Mouse (Mus musculus) adrenal gland, postnatal 10 days (tissue): ENCODE measurements at regions not wholly inside any gene's neighbourhood (a gene's known extent, or its start where the extent isn't known, plus 50 kb on each side); places are given as distances from the start of the nearest gene placed in this dataset.
A peak's percentile ranks its signal among the peaks of the same experiment; 100 is the strongest.
"Not testable (repeated sequence)": the region's sequence is repeated elsewhere in the genome, so short reads cannot be mapped to it uniquely, and the experiment has no call there.

Experiments
- DNase-seq: peaks from one replicate; pipeline ENCODE4 v3.0.0; 2021; ENCODE audit warnings: mixed read lengths

DNA sequence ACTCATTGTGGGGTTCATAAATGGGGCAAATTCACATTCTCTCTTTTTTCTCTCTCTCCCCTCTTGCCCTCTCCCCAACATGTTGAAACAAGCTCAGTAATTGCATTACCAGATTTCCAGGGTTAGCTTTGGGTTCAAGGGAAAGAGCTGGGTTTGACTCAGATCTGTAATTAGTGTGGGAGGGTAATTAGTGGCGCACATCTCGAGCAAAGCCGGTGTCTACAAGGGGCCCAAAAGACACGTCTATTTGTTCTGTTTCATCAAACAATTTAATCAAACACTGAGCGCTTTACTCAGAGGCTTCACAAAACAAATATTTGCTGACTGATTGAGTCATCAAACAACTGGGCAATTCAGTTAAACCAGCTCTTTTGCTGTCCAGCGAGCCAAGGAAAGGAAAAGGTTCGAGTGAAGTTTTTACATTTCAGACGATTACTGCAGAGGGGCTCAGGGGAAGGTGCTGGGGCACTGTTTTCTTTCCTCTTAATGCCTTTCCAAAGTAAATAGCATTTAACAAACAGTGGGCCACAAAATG lies 193.6 kb upstream of the Six2 start:
- DNase-seq, result no peak

DNA sequence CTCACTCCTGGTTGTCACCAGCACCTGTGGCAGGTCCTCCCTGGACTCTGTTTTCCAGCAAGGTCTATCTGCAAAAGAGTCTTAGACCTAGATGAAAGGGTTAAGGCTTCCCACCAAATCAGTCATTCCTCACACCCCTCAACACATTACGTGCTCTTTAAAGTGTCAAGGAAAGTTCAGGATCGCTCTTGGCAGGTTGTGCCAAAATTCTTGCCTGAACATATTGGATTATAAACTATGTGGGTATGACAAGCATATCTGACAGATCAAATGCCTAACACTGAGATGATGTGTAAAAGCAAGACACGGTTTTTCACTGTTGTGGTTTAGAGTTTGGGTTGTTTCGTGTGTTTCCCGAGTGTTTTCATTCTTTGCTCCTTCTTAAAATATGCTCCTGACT lies 193.0 kb upstream of the Six2 start:
- no peak for DNase-seq

DNA sequence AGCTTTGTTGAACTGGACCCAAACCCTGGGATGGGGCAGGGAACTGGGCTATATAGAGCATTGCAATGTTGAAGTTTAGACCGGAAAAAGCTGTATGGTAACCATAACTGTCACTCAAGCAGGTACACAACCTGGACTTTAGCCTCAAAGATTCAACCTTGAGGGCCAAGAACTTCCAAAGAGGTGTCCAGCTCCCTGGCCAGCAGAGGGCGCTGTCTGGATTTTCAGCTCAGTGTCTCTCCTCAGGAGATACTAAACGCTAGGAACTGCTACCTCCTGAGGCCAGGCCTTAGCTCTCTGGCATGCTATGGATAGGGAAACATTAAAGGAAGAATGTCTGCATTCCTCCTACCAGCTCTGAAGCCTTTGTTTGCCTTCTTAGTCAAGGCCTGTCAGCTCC lies 189.4 kb upstream of the Six2 start:
- peak; percentile 70 for DNase-seq

DNA sequence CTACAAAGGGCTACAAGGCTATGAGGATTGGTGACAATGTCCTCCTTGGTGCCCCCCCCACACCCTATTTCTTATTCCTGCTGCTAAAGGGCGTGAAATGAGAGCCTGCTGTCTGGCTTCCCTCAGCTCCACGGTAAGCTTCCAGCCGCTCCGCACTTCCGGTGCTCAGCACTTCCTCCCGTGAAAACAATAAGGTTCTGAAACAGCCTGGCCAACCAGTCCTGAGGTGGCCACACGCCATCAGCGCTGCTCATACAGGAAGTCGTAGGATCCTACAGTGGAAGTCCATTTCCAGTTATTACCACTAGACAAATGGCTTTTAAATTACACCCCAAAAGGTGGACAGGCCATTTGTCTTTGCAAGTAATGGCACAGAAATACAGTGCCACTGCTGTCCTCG lies 188.8 kb upstream of the Six2 start:
- DNase-seq, result no peak

DNA sequence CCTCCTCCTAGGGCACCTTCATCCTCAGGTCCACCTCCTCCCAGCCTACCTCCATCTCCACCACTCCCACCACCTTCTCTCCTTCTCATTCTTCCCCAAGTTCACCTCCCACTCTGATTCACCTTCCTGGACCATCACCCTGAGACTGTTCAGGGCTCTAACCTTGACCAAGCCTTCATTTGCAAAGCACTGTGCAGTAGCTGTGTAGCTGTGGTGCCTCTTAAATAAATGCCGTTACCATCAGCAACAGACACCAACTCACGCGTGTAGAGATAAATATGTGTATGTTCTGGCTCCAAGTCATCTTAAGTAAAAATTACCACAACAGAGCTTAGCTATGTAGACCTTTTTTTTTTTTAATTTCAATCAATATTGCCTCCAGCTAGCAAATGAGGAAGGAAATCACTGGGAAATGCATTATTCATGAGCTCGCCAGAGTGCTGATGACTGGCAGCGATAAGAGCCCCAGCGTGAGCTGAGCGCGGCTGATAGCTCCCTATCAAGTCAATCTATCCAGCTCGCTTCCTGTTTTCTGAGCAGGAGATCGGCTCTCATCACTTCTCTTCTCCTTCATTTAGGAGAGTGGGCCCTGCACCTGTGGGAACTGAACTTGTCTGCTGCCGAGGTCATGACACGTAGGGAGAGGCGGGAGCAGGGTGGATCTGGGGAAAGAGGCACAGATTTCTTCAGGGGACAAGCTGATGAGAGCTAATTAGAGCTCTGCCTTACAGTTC lies 185.9 kb upstream of the Six2 start:
- DNase-seq, result no peak

DNA sequence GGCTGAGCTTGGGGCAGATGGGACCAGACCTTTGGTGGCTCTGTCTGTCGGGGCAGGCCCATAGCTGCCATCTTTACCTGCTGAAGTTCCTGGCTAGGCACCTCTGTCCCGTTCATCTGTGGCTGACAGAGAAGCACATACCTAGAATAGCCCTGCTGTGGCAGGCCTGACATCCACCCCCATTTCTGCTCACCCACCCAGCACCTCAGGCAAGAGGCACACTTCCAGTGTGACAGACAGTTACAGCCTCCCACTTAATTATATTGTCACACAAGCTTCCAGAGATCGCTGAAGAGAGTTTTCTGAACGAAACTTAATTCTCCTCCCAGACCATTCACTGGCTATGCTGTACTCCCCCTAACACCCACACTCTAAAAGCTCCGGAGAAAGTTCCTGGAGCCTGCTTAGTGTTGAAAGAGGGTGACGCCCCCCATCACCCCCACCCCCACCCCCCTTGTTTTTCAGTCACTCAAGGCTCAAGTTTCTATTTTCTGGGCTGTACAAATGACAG lies 184.9 kb upstream of the Six2 start:
- DNase-seq, result no peak

DNA sequence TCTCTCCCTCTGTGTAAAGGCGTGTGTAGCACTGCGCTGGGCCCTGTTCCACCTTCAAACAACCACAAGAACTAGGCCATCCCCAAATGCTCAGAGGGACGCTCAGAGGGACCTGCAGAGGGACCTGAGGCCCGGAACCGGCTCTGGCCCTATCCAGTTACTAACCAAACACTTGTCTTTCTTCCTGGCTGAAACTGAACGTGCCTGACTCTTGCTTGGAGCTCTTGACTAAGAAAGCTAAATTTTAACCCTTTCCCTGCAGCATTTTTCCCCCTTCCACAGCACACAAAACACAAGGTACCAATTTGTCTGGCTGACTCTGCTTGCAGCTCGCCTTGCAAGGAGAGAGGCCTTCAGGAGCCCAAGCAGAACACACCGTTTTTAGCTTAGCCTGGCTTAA lies 182.3 kb upstream of the Six2 start:
- no peak for DNase-seq

DNA sequence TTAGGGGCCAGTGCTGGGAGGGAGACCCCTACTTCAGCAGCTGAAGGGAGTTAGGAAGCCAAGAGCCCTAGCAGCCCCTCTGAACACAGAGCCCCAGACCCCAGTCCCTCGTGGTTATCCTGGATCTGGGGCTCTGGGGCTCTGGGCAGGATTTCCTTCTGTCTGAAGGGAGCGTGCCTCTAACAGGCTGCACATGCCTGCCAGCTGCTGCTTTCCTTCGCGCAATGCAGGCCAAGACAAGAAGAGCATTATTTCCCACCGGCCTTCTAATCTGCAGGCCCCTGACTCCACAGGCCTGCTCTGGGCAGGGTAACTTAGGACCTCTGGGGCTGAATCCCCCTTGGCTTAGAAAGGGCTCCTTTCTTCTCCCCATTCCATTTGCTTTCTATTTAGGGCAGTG lies 181.1 kb upstream of the Six2 start:
- DNase-seq, result no peak

DNA sequence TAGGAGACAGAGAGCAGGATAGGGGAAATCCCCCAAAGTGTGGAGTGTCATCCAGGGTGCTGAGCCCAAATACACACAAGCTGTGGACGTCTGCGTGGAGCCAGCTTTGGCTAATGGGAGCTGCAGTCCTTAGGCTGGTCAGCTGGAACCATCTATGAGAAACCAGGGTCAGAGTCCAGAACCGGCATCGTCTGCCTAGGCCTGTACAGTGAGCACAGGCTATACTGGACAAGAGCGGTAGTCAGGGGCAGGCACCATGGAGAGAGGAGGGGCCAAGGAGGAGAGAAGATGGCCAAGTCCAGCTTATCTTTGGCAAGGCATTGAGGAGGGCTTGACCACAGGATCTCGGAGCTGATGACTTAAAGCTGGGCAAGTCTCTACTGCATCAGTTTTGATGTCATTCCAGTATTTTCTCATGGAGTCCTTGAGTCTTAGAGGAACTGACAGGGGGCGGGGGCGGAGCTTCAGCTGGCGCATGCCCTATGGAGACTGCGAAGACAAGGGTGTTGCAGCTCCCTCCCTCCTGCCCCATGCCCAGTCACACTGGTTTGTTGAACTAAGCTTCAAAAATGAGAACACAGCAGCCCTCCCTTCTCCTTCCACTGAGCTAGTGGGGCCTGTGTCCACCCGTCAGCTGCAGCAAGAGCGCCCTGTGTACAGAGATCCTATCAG lies 180.0 kb upstream of the Six2 start:
- DNase-seq, result peak; percentile 60

DNA sequence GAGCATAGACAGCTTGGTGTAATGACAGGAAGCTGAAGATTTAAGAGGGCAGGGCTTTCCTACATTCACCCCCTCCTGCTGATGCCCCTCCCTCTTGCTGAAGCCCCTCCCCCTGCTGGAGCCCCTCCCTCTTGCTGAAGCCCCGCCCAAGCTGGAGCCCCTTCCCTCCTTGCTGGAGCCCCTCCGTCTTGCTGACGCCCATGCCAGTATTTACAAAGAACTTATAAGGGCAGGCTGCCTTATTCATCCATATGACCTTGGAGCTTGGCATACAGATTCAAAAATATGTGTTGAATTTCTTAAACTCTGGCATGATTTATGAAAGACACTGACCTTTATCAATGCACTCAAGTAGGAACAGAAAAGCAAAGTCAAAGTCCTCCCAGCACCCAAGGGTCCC lies 178.5 kb upstream of the Six2 start:
- DNase-seq, result peak; percentile 58

DNA sequence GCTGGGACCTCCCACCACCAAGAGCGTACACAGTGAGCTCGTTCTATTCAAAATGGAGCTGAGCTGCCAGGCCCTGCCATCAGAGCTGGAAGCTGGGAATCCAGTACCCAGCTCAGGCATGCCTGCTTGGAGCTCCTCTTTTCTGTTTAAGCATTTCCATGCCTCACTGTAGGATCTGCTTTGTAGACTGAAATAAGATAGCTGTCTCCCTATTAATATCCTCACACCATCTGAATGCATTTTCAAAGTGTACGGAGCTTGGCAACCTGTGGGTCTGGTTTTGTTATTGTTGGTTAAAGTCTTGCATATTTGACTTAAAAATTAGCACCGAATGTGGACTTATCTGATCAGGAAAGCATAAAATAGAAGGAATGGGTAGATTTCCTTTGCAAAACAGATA lies 177.9 kb upstream of the Six2 start:
- no peak for DNase-seq

DNA sequence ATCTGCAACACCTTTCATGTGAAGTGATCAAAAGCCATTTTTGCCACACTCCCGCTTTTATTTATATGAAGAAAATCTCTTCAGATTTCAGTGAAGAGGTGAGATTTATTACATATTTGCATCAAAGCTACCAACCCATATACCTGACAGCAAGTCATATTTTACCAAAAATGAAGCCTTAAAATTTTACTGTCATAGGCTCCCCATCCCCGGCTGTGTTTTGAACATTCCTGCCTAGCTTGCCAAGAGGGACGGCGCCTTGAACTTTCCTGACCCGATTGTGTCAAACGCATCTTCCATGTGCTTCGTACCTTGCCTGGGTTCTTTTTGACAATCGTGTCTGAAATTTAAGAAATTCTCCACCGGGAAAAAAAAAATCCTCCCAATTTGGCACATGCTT lies 173.3 kb upstream of the Six2 start:
- peak; percentile 51 for DNase-seq

DNA sequence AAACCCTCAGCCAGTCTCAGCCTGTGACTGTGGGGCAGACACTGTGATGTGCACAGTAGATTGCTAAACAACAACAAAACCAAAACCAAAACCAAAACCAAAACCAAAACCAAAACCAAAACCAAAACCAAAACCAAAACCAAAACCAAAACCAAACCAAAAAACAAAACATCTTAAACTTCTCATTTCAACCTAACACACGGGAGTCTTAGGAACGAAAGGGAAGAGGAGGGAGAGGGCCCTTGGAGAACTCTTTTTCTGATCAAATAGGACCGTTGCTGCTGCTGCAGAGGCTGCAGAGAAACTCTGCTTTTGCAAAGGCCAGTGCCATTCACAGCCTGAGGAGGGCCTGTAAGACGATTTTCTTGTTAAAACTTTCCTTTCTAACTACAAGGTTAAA lies 172.7 kb upstream of the Six2 start:
- DNase-seq, result no peak

DNA sequence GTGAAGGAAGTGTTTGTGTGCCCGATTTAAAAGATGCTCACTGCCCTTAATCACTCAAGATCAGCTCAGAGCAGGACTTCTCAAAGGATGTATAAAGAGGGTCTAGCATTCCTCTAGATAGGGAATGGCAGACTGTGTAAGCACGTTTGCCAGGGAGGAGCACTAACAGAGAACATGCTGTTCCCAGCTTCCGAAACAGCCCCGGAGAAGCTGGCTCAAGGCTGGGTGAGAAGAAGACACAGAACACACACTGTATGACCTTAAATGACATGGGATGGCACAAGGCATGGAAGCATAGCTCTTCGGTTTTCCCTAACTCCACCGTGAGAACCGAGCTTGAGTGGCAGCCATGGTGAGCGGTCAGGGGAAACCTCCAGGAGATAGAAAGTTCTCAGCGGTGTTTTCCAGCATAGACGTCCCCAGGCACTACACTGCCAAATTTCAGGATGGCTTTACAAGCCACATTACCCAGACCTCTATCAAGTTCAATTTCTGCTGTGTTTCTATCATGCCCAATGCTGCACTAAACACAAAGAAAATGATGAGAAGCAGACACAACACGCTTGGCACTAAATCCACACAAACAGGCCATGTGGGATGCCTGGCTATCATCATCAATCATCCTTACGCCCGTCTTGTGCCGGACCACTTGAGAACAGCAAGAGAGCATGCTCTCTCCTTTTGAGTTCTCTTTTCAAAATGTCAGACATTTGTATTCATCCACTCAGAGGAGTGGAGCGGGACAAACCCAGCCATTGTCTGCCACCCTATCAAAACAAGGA lies 172.0 kb upstream of the Six2 start:
- no peak for DNase-seq

DNA sequence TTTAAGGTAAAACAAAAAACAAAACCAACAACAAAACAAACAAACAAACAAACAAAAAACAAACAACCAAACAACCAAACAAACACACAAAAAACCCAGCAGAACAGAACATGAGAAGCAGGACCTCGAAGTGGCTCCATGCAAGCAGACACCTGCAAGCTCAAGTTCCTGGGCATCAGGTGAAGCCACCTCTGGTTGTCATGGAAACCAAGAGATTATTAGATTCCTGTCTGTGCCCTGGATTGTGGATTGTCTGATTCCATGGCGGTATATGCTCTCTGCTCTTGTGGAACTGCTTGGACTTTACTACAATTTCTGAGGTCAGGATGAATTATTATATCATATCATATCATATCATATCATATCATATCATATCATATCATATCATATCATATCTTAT lies 170.4 kb upstream of the Six2 start:
- no peak for DNase-seq

DNA sequence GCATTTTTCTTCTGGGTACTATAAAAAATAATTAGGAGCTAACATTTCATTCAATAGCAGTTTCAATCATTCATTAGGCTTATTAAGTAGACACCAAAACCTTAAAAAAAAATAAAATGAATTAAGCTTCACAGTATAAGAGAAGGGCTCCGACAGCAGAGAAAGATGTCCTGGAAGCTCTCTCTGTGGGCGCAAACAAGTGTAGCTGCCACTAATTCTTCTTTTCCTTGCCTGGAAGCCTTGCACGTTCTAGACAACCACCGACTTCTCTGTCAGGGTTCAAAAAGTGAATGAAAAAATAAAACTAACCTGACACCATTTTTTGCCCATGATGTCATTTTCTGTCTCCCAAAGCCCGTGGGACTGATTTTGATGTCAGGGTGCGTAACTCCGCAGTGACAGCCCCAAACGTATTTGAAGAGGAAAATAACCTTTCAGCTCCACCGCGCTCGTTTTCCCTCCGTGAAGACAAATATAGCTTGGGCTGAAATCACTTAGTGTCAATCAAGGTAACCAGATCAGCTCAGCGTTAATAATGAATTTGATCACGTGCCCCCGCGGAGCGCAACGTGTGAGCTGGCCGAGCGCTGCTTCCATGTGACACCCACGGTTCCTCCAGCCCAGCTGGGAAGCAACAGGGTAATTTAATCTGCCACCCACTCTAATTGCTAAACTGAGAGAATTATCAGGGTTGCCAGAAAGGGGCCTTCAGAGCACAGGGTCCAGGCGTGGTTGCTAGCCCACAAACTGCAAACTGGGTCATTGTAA lies 169.8 kb upstream of the Six2 start:
- no peak for DNase-seq

DNA sequence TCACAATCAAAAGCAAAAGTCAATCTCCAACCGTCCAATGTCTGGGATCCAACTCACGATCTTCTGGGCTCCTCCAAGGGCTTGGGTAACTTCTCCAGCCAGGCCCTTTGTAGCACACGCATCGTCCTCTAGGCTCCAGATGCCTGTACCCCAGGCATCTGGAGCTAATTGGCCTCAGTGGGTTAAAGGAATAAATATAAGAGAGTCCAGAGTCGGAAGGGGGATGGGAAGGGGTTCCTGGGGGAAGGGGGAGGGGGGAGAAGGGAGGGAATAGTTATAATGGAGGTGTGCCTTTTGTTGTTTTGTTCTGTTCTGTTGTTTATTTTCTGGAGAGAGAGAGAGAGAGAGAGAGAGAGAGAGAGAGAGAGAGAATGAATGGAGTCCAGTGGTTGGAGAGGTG lies 168.8 kb upstream of the Six2 start:
- DNase-seq, result not testable (repeated sequence)

DNA sequence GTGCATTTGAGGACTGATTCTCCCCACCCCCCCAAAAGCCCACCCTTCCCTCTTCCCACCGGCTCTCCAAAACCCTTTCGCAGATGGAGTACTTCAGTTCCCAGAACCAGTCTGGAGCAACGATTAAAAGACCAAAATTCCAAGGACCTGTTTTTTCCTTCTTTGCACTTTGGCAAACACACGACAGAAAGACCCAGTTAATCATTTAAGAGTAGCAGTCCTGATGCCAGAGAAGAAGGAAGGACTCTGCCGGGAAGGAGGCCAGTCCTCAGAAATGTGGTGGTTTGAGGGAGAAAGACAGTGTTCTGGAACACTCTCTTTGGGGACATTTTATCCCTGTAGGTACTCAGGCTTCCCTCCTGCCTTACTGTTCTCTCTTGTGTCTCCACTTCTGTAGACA lies 165.1 kb upstream of the Six2 start:
- DNase-seq, result no peak

DNA sequence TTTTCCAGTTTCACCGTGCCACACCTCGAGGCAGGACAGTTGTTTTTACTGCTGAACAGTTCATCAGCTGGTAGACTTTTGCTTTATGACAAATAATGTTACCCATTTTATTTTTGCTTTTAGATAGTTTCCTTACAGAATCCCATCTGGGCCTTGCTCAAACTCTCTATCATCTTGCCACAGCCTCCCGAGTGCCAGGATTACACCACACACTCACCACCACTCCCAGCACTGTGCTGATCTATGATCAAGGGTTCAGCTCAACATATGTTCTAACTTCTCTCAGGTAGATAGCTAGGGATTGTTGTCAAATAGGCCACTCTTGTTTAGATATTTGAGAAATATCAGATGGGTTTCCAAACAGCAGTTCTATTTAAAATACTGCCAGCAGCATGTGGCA lies 160.5 kb upstream of the Six2 start:
- DNase-seq, result no peak

DNA sequence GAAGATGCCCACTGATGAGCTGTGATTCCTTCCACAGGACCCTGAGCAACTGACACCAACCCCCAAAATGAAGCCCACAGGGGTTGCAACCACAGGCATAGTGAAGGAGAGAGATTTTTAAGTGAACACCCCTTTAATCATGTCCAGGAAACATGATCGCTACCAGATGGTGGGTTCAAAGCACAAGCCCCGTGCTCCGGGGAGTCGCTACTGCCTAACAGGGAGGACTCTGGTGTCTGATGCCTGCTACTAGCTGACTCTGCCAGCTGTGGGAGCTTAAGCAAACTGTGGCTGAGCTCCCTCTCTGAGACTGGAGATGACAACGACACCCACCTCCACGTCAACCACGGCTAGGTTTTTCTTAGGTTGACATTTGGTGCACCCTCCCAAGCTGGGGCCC lies 159.7 kb upstream of the Six2 start:
- no peak for DNase-seq

DNA sequence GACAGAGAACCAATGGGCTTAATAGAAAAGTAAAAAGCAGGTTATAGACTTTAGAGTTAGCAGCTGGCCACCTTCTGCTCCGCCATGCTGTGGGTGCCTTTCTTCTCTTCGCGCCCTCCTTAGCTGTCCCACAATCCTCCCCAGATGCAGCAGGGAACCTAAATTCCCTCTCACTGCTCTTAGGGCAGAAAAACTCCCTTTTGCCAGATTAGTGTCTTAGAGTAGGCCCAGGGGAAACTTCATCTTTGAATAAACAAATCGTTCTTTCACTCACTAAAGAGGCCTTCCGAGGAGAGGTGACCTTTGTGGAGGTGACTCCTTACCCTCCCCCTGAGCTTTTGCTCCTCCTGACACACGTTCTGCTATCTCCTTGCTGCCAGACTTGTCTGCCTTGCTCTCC lies 157.0 kb upstream of the Six2 start:
- DNase-seq, result no peak

DNA sequence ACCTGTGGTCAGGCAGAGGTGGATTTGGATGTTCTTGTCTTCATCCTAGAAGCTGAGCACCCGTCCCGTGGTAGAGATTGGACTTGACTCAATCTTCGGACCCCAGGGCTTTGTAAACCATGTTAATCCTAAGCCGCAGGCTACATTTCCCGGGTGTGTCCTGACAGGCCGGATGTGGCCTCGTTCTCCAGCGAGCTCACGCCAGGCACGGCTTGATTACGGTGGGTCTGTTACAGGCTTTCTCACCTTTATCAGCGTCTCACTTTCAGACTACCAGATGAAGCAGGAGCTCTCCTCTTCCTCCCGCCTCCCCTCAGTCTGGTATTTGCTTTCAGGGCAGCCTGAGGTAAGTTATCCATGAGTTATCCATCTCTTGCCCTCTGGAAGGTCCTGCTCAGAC lies 156.4 kb upstream of the Six2 start:
- DNase-seq, result no peak
